Mouse (Mus musculus) intestine, postnatal 0 days (tissue): ENCODE measurements around the gene Tjp2. TPM values are rescaled to one million over a fixed set of nuclear protein-coding genes. Genes with fewer than 3 reads are reported as not detected.
A peak's percentile ranks its signal among the peaks of the same experiment; 100 is the strongest.

Source experiments
- ATAC-seq: fragments of 200-750 bp; cut with Nextera tagmentation; 2 replicates; pipeline ENCODE4 v1.8.0; 2017; ENCODE audit warnings: mild to moderate bottlenecking, moderate TSS enrichment, moderate library complexity
- H3K27ac ChIP-seq: fragments of 300-500 bp; sonication (generic); 2 replicates; pipeline ENCODE4 v1.5.1; 2014; ENCODE audit warnings: mild to moderate bottlenecking, low read depth, low read length, moderate library complexity
- H3K27me3 ChIP-seq: fragments of 300-500 bp; sonication (generic); replicated peaks from 2 replicates; pipeline ENCODE4 v1.6.1; 2014; ENCODE audit warnings: low read length, mixed read lengths; ENCODE audit not compliant: control insufficient read depth, insufficient read depth
- H3K36me3 ChIP-seq: fragments of 300-500 bp; sonication (generic); 2 replicates; pipeline ENCODE4 v1.6.1; 2014; ENCODE audit warnings: mild to moderate bottlenecking, moderate library complexity; ENCODE audit not compliant: control insufficient read depth, insufficient read depth
- H3K4me1 ChIP-seq: fragments of 300-500 bp; sonication (generic); replicated peaks from 2 replicates; pipeline ENCODE4 v1.6.1; 2014; ENCODE audit warnings: antibody characterized with exemption, low read length, mixed read lengths; ENCODE audit not compliant: control insufficient read depth, insufficient read depth
- H3K4me2 ChIP-seq: fragments of 300-500 bp; sonication (generic); replicated peaks from 2 replicates; pipeline ENCODE4 v1.6.1; 2014; ENCODE audit warnings: low read depth, mild to moderate bottlenecking, moderate library complexity
- H3K4me3 ChIP-seq: fragments of 300-500 bp; sonication (generic); 2 replicates; pipeline ENCODE4 v1.5.1; 2014; ENCODE audit warnings: low read depth, low read length
- H3K9ac ChIP-seq: fragments of 300-500 bp; sonication (generic); 2 replicates; pipeline ENCODE4 v1.6.1; 2014; ENCODE audit warnings: mild to moderate bottlenecking, low read depth, low read length
- H3K9me3 ChIP-seq: fragments of 300-500 bp; sonication (generic); 2 replicates; pipeline ENCODE4 v1.6.1; 2016; ENCODE audit warnings: mixed run types; ENCODE audit not compliant: control insufficient read depth
- CTCF ChIP-seq: sonication (generic); IDR thresholded peaks from 2 replicates; pipeline ENCODE4 v1.5.1; 2016; ENCODE audit warnings: low read depth, mild to moderate bottlenecking, control low read depth, antibody characterized with exemption, moderate library complexity
- WGBS: fragments of 180-500 bp; shearing (Covaris S2); extraction: QIAGEN DNeasy Blood & Tissue Kit; methylation state at CpG from one replicate; pipeline ENCODE4 v1.1.7; 2014; 5-methylcytosine and 5-hydroxymethylcytosine counted together
- polyA plus RNA-seq: library from polyadenylated mRNA; unstranded; fragments of >200 nt; fragmentation: Nextera tagmentation; extraction: Ambion mirVana; gene quantifications from 2 replicates; pipeline ENCODE4 v1.2.1, GENCODE M21; 2015

Gene Tjp2
- polyA plus RNA-seq, 1 experiment from 2014 or later = 26.2 TPM

DNA sequence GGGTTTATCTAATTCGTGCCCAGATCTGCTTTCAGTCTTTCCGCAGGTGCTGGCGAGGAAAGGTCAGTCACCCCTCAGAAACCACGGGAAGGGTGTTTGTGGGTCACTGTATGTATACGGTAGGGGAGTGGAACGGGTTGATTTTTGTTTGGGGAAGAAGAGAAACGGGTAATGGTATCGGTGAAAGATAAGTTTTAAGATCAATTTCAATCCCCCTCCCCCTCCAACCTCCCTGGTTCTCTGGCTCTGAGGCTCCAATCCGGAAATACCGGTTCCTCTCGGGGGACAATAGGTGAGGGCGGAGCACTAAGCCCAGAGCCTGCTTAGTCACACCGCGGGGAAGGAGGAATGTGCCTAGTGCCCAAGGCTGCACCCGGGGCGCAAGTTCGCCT lies 471 bp upstream of the Tjp2 start:
- Histone ChIP-seq H3K4me3 (peak overlapping the region; percentile 74), H3K4me2 (peak overlapping the region; percentile 72), H3K4me1 (no peaks in the 10 kb centered on the region), H3K27ac (peak overlapping the region; percentile 99), H3K9me3 (no peaks in the 10 kb centered on the region), H3K9ac (peak overlapping the region; percentile 45; the same call in 1 of the 2 replicates), H3K27me3 (no peaks in the 10 kb centered on the region), H3K36me3 (no peaks in the 10 kb centered on the region)
- 3% methylated on average over 17 of the region's 17 CpGs for WGBS
- no peak for TF ChIP-seq CTCF
- ATAC-seq = peak; percentile 83

DNA sequence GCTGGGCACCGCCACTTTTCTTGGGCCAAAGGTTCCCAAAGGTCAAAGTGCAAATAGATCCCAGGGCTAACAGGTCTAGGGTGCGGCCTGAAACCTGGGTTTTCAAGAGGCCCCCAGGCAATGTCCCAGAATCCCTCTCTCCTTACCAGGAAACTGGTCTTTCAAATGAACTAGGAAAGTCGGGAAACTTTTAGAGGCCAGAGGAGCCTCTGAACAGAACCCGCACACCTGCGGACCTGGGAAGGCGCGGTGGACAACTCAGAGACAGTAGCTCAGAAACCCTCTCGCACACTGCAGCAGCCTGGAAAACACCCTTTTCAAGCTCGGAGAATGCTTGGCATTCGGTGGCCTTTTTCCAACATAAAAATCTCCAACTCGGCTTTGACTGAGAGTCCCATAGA lies 979 bp downstream of the Tjp2 start:
- Histone ChIP-seq H3K4me2 (peak overlapping the region; percentile 72), H3K4me1 (no peaks in the 10 kb centered on the region), H3K36me3 (no peaks in the 10 kb centered on the region), H3K27ac (peak overlapping the region; percentile 99), H3K9ac (peak overlapping the region; percentile 87), H3K9me3 (no peaks in the 10 kb centered on the region), H3K4me3 (peak overlapping the region; percentile 74), H3K27me3 (no peaks in the 10 kb centered on the region)
- peak; percentile 65 for ATAC-seq
- WGBS = 13% methylated on average over 11 of the region's 11 CpGs
- TF ChIP-seq CTCF = no peak

DNA sequence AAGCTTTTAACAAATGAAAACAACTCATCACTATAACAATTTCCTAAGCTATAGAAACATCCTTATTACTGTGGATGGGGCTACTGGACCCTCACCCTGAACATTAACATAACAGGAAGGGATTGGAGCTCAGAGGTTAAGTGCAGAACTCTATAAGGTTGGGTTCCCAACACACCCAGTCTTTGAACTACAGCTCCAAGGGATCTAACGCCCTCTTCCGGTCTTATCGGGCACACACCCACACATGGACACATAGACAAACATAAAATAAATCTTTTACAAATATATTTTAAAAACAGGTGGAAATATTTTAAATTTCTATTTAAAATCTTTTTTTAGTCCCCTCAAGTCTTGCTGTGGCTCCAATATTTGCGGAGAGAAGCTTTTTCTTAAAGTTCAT lies 3.4 kb downstream of the Tjp2 start:
- H3K27ac ChIP-seq = peak overlapping the region; percentile 9; the same call in 1 of the 2 replicates

DNA sequence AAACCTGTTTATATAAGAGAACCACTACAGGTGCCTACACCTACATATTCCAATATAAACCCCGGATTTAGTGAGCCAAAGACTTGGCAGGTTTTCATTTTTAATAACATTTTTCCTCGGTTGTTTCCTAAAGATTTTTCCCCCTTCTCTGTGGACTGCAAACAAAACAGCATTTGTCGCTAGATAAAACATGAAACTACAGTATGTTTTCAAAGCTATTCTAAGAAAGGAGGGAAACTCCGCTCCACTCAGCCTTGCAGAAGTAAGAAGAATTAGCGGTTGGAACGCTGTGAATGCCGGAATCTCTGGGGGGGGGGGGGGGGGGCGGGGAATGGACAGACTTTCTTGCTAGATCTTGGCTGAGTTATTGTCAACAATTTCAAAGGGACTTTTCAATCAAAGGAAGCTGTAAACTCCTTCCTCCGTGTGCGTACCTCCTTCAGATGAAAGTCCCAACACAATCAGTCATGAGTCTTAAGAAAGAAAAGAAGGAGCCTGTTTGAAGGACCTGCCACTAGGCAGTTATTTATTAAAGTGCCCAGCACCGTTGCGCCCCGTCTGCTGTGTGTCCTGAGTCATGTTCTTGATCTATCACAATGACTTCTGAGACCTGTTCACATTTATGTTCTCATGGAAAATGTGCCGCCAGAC lies 3.9 kb downstream of the Tjp2 start:
- no peaks in the 10 kb centered on the region for H3K9me3 ChIP-seq
- H3K27ac ChIP-seq = peak overlapping the region; percentile 9; the same call in 1 of the 2 replicates
- H3K4me2 ChIP-seq = peak overlapping the region; percentile 38
- 18% methylated on average over 14 of the region's 14 CpGs for WGBS
- H3K4me3 ChIP-seq = no peak overlapping the region; the same call in 1 of the 2 replicates
- no peak overlapping the region for H3K9ac ChIP-seq
- H3K4me1 ChIP-seq = no peaks in the 10 kb centered on the region
- ATAC-seq = no peak
- H3K36me3 ChIP-seq = no peaks in the 10 kb centered on the region
- H3K27me3 ChIP-seq = no peaks in the 10 kb centered on the region
- no peak for TF ChIP-seq CTCF

More for the DNA sequence above, 3.4 kb downstream of the Tjp2 start:
- Histone ChIP-seq H3K36me3 (no peaks in the 10 kb centered on the region), H3K4me3 (no peak overlapping the region; the same call in 1 of the 2 replicates), H3K9ac (no peak overlapping the region), H3K9me3 (no peaks in the 10 kb centered on the region), H3K27me3 (no peaks in the 10 kb centered on the region), H3K4me2 (peak overlapping the region; percentile 38), H3K4me1 (no peaks in the 10 kb centered on the region)
- peak; percentile 49 for TF ChIP-seq CTCF
- WGBS = 46% methylated on average over 4 of the region's 4 CpGs
- no peak for ATAC-seq

DNA sequence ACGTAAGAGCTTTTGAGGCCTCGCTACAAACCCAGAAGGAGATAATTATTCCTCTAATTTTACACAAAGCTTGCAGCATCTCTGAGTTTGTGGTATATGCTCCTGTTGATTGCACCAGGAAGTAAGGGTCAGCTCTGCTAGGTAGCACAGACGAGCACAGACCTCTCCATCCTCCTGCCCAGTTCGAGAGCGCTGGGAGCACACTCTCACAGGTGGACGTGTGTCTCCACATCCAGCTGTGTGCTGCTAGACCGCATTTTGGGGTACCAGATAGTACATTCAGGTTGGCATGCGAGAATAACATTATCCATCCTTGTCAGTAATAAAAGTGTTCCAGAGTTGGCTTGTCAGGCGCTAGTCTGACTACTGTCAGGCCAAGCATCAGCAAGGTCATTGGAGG lies 5.8 kb downstream of the Tjp2 start:
- ATAC-seq = no peak
- H3K4me3 ChIP-seq = no peak overlapping the region
- no peaks in the 10 kb centered on the region; the same call in 1 of the 2 replicates for H3K4me1 ChIP-seq
- H3K9me3 ChIP-seq = no peaks in the 10 kb centered on the region
- TF ChIP-seq CTCF = no peak
- H3K36me3 ChIP-seq = no peaks in the 10 kb centered on the region
- H3K4me2 ChIP-seq = no peak overlapping the region
- H3K9ac ChIP-seq = no peak overlapping the region
- no peaks in the 10 kb centered on the region for H3K27me3 ChIP-seq
- 76% methylated on average over 9 of the region's 9 CpGs for WGBS
- no peak overlapping the region for H3K27ac ChIP-seq

DNA sequence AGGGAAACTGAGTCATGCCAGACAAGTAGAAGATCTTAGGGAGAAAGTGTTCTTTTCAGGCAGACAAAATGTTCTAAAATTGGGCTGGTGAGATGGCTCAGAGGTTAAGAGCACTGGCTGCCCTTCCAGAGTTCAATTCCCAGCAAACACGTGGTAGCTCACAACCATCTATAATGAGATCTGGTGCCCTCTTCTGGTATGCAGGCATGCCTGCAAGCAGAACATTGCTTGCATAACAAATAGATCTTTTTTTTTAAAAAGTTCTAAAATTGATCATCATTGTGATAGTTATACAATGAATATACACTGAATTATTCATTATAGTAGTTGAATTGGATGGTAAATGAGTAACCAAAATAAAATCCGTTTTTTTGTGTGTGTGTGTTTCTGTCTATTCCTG lies 6.5 kb downstream of the Tjp2 start:
- no peak overlapping the region for H3K9ac ChIP-seq
- H3K4me1 ChIP-seq = no peaks in the 10 kb centered on the region; the same call in 1 of the 2 replicates
- H3K36me3 ChIP-seq = no peaks in the 10 kb centered on the region
- H3K9me3 ChIP-seq = no peaks in the 10 kb centered on the region
- H3K4me3 ChIP-seq = no peak overlapping the region
- ATAC-seq = no peak
- peak; percentile 67 for TF ChIP-seq CTCF
- no peaks in the 10 kb centered on the region for H3K27me3 ChIP-seq
- no peak overlapping the region for H3K4me2 ChIP-seq
- no peak overlapping the region for H3K27ac ChIP-seq
- 36% methylated on average over 2 of the region's 2 CpGs for WGBS
